Mouse (Mus musculus) C2C12 (cell line): ENCODE data around the gene Nek9.

Source experiments
- CTCF ChIP-seq: IDR thresholded peaks from one replicate; pipeline ENCODE4 v1.5.1; 2011; ENCODE audit not compliant: control insufficient read depth, insufficient read depth, insufficient read length
- USF1 ChIP-seq: IDR thresholded peaks from one replicate; pipeline ENCODE4 v1.6.1; 2011; ENCODE audit warnings: low read depth, mild to moderate bottlenecking, control low read depth, moderate library complexity

DNA sequence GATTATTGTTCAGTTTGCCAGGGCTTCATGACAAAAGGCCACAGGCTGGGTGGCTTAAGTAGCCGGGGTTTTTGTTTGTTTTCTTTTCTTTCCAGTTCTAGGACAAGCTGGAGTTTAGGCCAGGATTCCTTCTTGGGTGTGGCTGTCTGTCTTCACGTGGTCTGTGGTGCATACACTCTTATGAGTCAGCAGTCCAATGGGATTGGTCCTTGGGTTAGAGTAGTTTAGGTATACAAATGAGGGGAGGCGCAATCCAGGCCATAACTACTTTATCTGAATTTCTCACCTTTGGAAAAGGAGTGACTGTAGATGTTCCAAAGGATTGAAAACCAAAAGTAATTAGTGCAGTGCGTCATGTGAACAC lies 67.3 kb downstream of the Nek9 start:
- TF ChIP-seq CTCF (no peak), USF1 (peak; percentile 97)
